Mouse (Mus musculus) intestine, embryonic 14.5 days (tissue): ENCODE data around the gene Gm42791. TPM values are rescaled to one million over a fixed set of nuclear protein-coding genes. Genes with fewer than 3 reads are reported as not detected.

Experiments used
- ATAC-seq: fragments of 200-750 bp; cut with Nextera tagmentation; replicated peaks from 2 replicates; pipeline ENCODE4 v1.8.0; 2017; ENCODE audit warnings: low read depth, moderate number of reproducible peaks, moderate TSS enrichment, moderate library complexity; ENCODE audit not compliant: low FRiP score, low TSS enrichment
- DNase-seq: peaks from one replicate; pipeline ENCODE4 v3.0.0-alpha.2; 2018; ENCODE audit warnings: low spot score
- H3K27ac ChIP-seq: fragments of 300-500 bp; sonication (generic); 2 replicates; pipeline ENCODE4 v1.5.1; 2014; ENCODE audit warnings: low read depth, mild to moderate bottlenecking, control low read depth
- H3K27me3 ChIP-seq: fragments of 300-500 bp; sonication (generic); replicated peaks from 2 replicates; pipeline ENCODE4 v1.6.1; 2014; ENCODE audit warnings: low read length, control low read depth; ENCODE audit not compliant: control insufficient read depth, insufficient read depth
- H3K36me3 ChIP-seq: fragments of 300-500 bp; sonication (generic); 2 replicates; pipeline ENCODE4 v1.6.1; 2014; ENCODE audit warnings: low read length, control low read depth; ENCODE audit not compliant: control insufficient read depth, insufficient read depth
- H3K4me1 ChIP-seq: fragments of 300-500 bp; sonication (generic); replicated peaks from 2 replicates; pipeline ENCODE4 v1.6.1; 2014; ENCODE audit warnings: low read length, control low read depth, mixed read lengths; ENCODE audit not compliant: control insufficient read depth, insufficient read depth
- H3K4me2 ChIP-seq: fragments of 300-500 bp; sonication (generic); 2 replicates; pipeline ENCODE4 v1.6.1; 2014; ENCODE audit warnings: low read length
- H3K4me3 ChIP-seq: fragments of 300-500 bp; sonication (generic); 2 replicates; pipeline ENCODE4 v1.5.1; 2014; ENCODE audit warnings: low read depth, low read length, control low read depth, mixed read lengths
- H3K9ac ChIP-seq: fragments of 300-500 bp; sonication (generic); 2 replicates; pipeline ENCODE4 v1.6.1; 2014; ENCODE audit warnings: mild to moderate bottlenecking, low read length
- H3K9me3 ChIP-seq: fragments of 300-500 bp; sonication (generic); 2 replicates; pipeline ENCODE4 v1.6.1; 2016; ENCODE audit warnings: low read length, control low read depth; ENCODE audit not compliant: control insufficient read depth
- WGBS: fragments of 180-500 bp; shearing (Covaris S2); extraction: QIAGEN DNeasy Blood & Tissue Kit; methylation state at CpG from one replicate; pipeline ENCODE4 v1.1.7; 2014; 5-methylcytosine and 5-hydroxymethylcytosine counted together
- polyA plus RNA-seq: library from polyadenylated mRNA; unstranded; fragments of >200 nt; fragmentation: Nextera tagmentation; extraction: Ambion mirVana; gene quantifications from 2 replicates; pipeline ENCODE4 v1.2.1, GENCODE M21; 2014

The Gm42791 gene
- 2.2 TPM in 1 of 2 replicates, not detected in the other for polyA plus RNA-seq

GRCm38 (mm10) chr5:148994706-148995414 lies at the start of gene Gm42791:
Gm42791 (minus strand) TSS chr5:148995147.
- H3K27ac ChIP-seq, result peak within 1 kb of the TSS; percentile 92
- no peaks in the 10 kb centered on the region for H3K9me3 ChIP-seq
- H3K9ac ChIP-seq, result peak within 1 kb of the TSS; percentile 69
- DNase-seq (peak; percentile 91), ATAC-seq (peak; percentile 88)
- peak within 1 kb of the TSS; percentile 84 for H3K4me2 ChIP-seq
- H3K4me3 ChIP-seq, result peak within 1 kb of the TSS; percentile 54
- 1% methylated on average over 33 of the region's 33 CpGs for WGBS
- H3K27me3 ChIP-seq, result no peaks in the 10 kb centered on the region
- H3K36me3 ChIP-seq, result no peaks in the 10 kb centered on the region
- peaks cover 15% of the 10 kb centered on the region; the same call in 1 of the 2 replicates for H3K4me1 ChIP-seq

- ATAC-seq, result no peak
- no peak for DNase-seq
These were observed 49.1 kb upstream of the Gm42791 start for GRCm38 (mm10) chr5:149044067-149044466.

GRCm38 (mm10) chr5:149043240-149043639 lies 48.3 kb upstream of the Gm42791 start:
- 83% methylated on average over 6 of the region's 6 CpGs for WGBS
- H3K36me3 ChIP-seq, result peaks cover 18% of the 10 kb centered on the region
- H3K27me3 ChIP-seq, result no peaks in the 10 kb centered on the region
- H3K9me3 ChIP-seq, result peaks cover 5% of the 10 kb centered on the region; the same call in 1 of the 2 replicates
- H3K4me2 ChIP-seq, result no peak overlapping the region
- no peak overlapping the region for H3K27ac ChIP-seq
- no peak for DNase-seq
- no peak overlapping the region for H3K9ac ChIP-seq
- no peak for ATAC-seq
- H3K4me1 ChIP-seq, result no peaks in the 10 kb centered on the region
- no peak overlapping the region for H3K4me3 ChIP-seq

More at GRCm38 (mm10) chr5:149044067-149044466, 49.1 kb upstream of the Gm42791 start:
- Histone ChIP-seq H3K27ac (no peak overlapping the region), H3K27me3 (no peaks in the 10 kb centered on the region), H3K4me2 (no peak overlapping the region), H3K4me3 (no peak overlapping the region), H3K4me1 (no peaks in the 10 kb centered on the region), H3K9me3 (peaks cover 5% of the 10 kb centered on the region; the same call in 1 of the 2 replicates), H3K9ac (no peak overlapping the region), H3K36me3 (peaks cover 22% of the 10 kb centered on the region)
- WGBS, result 53% methylated on average over 4 of the region's 4 CpGs

GRCm38 (mm10) chr5:149039825-149040224 lies 44.9 kb upstream of the Gm42791 start:
- Histone ChIP-seq H3K36me3 (no peaks in the 10 kb centered on the region), H3K4me1 (no peaks in the 10 kb centered on the region), H3K9me3 (peaks cover 10% of the 10 kb centered on the region; the same call in 1 of the 2 replicates), H3K27me3 (no peaks in the 10 kb centered on the region), H3K27ac (no peak overlapping the region), H3K4me2 (no peak overlapping the region), H3K9ac (no peak overlapping the region), H3K4me3 (no peak overlapping the region)
- DNase-seq, result no peak
- ATAC-seq, result no peak
- WGBS, result 90% methylated on average over 5 of the region's 5 CpGs

GRCm38 (mm10) chr5:149037729-149038128 lies 42.8 kb upstream of the Gm42791 start:
- H3K9ac ChIP-seq, result no peak overlapping the region
- H3K4me2 ChIP-seq, result no peak overlapping the region
- H3K9me3 ChIP-seq, result peaks cover 10% of the 10 kb centered on the region; the same call in 1 of the 2 replicates
- DNase-seq (no peak), ATAC-seq (no peak)
- no peaks in the 10 kb centered on the region for H3K4me1 ChIP-seq
- no peak overlapping the region for H3K4me3 ChIP-seq
- 25% methylated on average over 10 of the region's 10 CpGs for WGBS
- no peaks in the 10 kb centered on the region for H3K27me3 ChIP-seq
- H3K36me3 ChIP-seq, result no peaks in the 10 kb centered on the region
- no peak overlapping the region for H3K27ac ChIP-seq

GRCm38 (mm10) chr5:149036920-149037319 lies 42.0 kb upstream of the Gm42791 start:
- peaks cover 10% of the 10 kb centered on the region; the same call in 1 of the 2 replicates for H3K9me3 ChIP-seq
- no peak overlapping the region for H3K9ac ChIP-seq
- no peaks in the 10 kb centered on the region for H3K27me3 ChIP-seq
- ATAC-seq, result no peak
- no peak overlapping the region for H3K4me2 ChIP-seq
- H3K36me3 ChIP-seq, result no peaks in the 10 kb centered on the region
- no peak for DNase-seq
- no peaks in the 10 kb centered on the region for H3K4me1 ChIP-seq
- H3K27ac ChIP-seq, result no peak overlapping the region
- H3K4me3 ChIP-seq, result no peak overlapping the region
- WGBS, result 95% methylated on average over 3 of the region's 3 CpGs

- Histone ChIP-seq H3K9ac (no peak overlapping the region), H3K9me3 (peaks cover 5% of the 10 kb centered on the region; the same call in 1 of the 2 replicates), H3K27me3 (no peaks in the 10 kb centered on the region), H3K4me2 (no peak overlapping the region), H3K36me3 (no peaks in the 10 kb centered on the region), H3K27ac (no peak overlapping the region), H3K4me1 (peaks cover 14% of the 10 kb centered on the region), H3K4me3 (no peak overlapping the region)
- DNase-seq (no peak), ATAC-seq (no peak)
- WGBS, result 96% methylated on average over 4 of the region's 4 CpGs
These were observed 37.5 kb upstream of the Gm42791 start for GRCm38 (mm10) chr5:149032438-149032837.

- Histone ChIP-seq H3K4me3 (peak overlapping the region; percentile 22), H3K4me2 (peak overlapping the region; percentile 58), H3K9me3 (0 out of 2 replicates have a peak, but pooled peaks cover 3% of the 10 kb centered on the region), H3K4me1 (peaks cover 14% of the 10 kb centered on the region), H3K36me3 (no peaks in the 10 kb centered on the region), H3K27ac (peak overlapping the region; percentile 91), H3K27me3 (no peaks in the 10 kb centered on the region), H3K9ac (peak overlapping the region; percentile 57)
- WGBS, result 4% methylated on average over 30 of the region's 30 CpGs
- DNase-seq (peak; percentile 85), ATAC-seq (peak; percentile 74)
These were observed 36.3 kb upstream of the Gm42791 start for GRCm38 (mm10) chr5:149031199-149031750.
